Mouse (Mus musculus): ENCODE data around the gene Specc1l. TPM values are rescaled to one million over a fixed set of nuclear protein-coding genes. Genes with fewer than 3 reads are reported as not detected.

The Specc1l gene
- 65.5 TPM for polyA plus RNA-seq (2017; shearing (Covaris generic))

DNA sequence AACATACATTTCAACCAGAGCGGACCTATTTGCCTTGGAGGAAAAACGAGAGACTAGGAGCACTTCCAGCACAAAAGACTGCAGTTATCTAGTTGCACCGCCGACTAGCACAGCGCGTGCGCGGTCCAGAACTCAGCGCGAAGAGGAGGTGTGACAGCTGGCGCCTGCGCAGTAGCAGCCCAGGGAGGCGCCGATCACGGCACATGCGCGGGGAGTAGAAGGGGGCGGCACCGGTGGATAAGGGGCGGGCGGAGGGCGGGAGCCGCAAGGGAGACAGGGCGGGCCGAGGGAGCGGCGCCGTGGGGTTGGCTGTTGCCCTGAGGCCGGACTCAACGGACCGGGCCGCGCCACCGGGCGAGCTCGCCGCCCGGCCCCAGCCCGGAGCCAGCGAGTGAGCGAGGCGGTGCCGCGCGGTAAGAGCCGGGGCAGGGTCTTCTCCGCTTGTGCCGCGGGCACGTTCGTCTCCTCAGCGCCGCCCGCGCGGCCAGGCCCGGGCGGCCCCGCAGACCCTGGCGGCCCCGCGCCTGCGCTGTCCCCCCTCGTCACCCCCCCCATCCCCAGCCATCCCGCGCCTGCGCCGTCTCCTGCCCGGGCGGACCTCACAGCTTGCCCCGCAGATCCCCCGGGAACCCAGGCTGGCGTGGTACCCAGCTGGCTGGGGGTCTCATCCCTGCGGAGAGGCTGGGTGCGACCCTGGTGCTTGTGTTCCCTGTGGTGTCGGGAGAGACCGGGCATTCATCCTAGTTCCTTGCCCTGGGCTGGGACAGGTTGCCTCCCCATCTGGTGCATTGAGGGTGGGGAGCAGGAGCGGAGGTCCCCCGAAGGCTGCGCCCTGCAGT, at the start of gene Specc1l:
Gene Specc1l, plus strand, starts transcription at position 267 of the 839 bp plus-strand sequence.

DNA sequence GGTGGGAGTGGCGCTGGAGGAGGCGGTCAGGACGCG, 104.8 kb downstream of the Specc1l start, which contains the start of gene Adora2a:
Gene Adora2a, plus strand, starts transcription at position 6 of the 36 bp plus-strand sequence.

Other genes starting within 250 kb of the Specc1l start
- gene Gnaz, start 244.9 kb upstream of the Specc1l start, polyA plus RNA-seq (2017; shearing (Covaris generic)): 0.21 TPM
- gene Rsph14, start 179.5 kb upstream of the Specc1l start, polyA plus RNA-seq (2017; shearing (Covaris generic)): not detected
- 0.22 TPM for gene Rab36, start 175.0 kb upstream of the Specc1l start, polyA plus RNA-seq (2017; shearing (Covaris generic))
- gene Bcr, start 151.5 kb upstream of the Specc1l start, polyA plus RNA-seq (2017; shearing (Covaris generic)): 4.3 TPM
- gene Adora2a, start 104.8 kb downstream of the Specc1l start, polyA plus RNA-seq (2017; shearing (Covaris generic)): 194 TPM
- gene Upb1, start 189.0 kb downstream of the Specc1l start, polyA plus RNA-seq (2017; shearing (Covaris generic)): 0.65 TPM